Mouse (Mus musculus) ES-Bruce4 (cell line): Measurements from ENCODE around the gene Casp6. TPM values are rescaled to one million over a fixed set of nuclear protein-coding genes. Genes with fewer than 3 reads are reported as not detected.

Experiments
- H3K27ac ChIP-seq: 2 replicates; pipeline ENCODE4 v1.5.1; 2012; ENCODE audit warnings: low read length, inconsistent platforms; ENCODE audit not compliant: insufficient read depth
- H3K27me3 ChIP-seq: 2 replicates; pipeline ENCODE4 v1.6.1; 2012; ENCODE audit warnings: mild to moderate bottlenecking, low read length, inconsistent platforms; ENCODE audit not compliant: control insufficient read depth, poor library complexity, insufficient read depth, severe bottlenecking
- H3K36me3 ChIP-seq: 2 replicates; pipeline ENCODE4 v1.6.1; 2012; ENCODE audit warnings: inconsistent platforms, mild to moderate bottlenecking, low read length, moderate library complexity; ENCODE audit not compliant: control insufficient read depth, poor library complexity, insufficient read depth, severe bottlenecking
- H3K4me1 ChIP-seq: one replicate; pipeline ENCODE4 v1.8.1; 2011; ENCODE audit warnings: low read length; ENCODE audit not compliant: control insufficient read depth, insufficient read depth
- H3K4me3 ChIP-seq: 2 replicates; pipeline ENCODE4 v1.5.1; 2011; ENCODE audit warnings: low read depth, mild to moderate bottlenecking, low read length
- H3K9ac ChIP-seq: 2 replicates; pipeline ENCODE4 v1.6.1; 2012; ENCODE audit warnings: low read depth, mild to moderate bottlenecking, inconsistent platforms; ENCODE audit not compliant: poor library complexity, severe bottlenecking
- H3K9me3 ChIP-seq: replicated peaks from 2 replicates; pipeline ENCODE4 v1.6.1; 2012; ENCODE audit warnings: mild to moderate bottlenecking, low read length, inconsistent platforms; ENCODE audit not compliant: control insufficient read depth, poor library complexity, insufficient read depth, severe bottlenecking
- CTCF ChIP-seq: IDR thresholded peaks from one replicate; pipeline ENCODE4 v1.8.1; 2011; ENCODE audit warnings: low read depth, low read length
- EP300 ChIP-seq: IDR thresholded peaks from 2 replicates; pipeline ENCODE4 v1.6.1; 2011; ENCODE audit warnings: low read depth, low read length; ENCODE audit not compliant: insufficient read depth
- POLR2A ChIP-seq: IDR thresholded peaks from one replicate; pipeline ENCODE4 v1.8.1; 2011; ENCODE audit warnings: low read length; ENCODE audit not compliant: insufficient read depth
- polyA plus RNA-seq: library from polyadenylated mRNA; stranded (reverse); fragments of >200 nt; gene quantifications from 2 replicates; pipeline ENCODE4 v1.2.4, GENCODE M21; 2011; ENCODE audit warnings: low read depth; ENCODE audit not compliant: missing spikeins, insufficient read depth, insufficient read length

The Casp6 gene
- polyA plus RNA-seq, 1 experiment: 19.1 TPM

DNA sequence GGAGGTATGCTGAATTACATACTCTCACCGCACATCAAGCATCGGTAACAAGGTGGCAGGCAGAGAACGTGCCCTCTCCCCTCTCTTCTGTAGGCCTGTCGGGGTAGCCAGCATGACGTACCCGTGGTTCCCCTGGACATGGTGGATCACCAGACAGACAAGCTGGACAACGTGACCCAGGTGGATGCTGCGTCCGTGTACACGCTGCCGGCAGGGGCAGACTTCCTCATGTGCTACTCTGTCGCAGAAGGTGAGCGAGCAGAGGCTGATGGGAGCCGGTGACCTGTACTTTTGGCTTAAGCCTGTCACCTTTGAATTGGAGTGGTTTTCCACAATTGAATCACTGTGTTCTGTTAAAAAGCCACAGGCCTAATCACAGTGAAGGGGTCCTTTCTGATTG is 10.8 kb downstream of the Casp6 start:
- Histone ChIP-seq H3K4me1 (no peaks in the 10 kb centered on the region), H3K36me3 (no peaks in the 10 kb centered on the region), H3K4me3 (no peak overlapping the region), H3K27ac (no peak overlapping the region), H3K9ac (no peak overlapping the region), H3K27me3 (no peaks in the 10 kb centered on the region), H3K9me3 (no peaks in the 10 kb centered on the region)
- TF ChIP-seq POLR2A (no peak), EP300 (no peak), CTCF (no peak)

DNA sequence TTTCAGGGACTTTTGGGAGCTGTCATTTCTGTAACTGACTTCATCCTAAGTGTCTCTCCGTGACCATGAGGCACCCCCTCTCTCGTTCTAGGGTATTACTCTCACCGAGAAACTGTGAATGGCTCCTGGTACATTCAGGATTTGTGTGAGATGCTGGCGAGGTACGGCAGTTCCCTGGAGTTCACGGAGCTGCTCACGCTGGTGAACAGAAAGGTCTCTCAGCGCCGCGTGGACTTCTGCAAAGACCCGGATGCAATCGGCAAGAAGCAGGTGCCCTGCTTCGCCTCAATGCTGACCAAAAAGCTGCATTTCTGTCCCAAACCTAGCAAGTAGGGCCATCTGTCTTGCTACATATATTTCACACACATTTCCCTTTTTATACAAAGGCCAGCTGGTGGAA is 12.0 kb downstream of the Casp6 start:
- H3K4me1 ChIP-seq: no peaks in the 10 kb centered on the region
- no peak overlapping the region for H3K4me3 ChIP-seq
- no peaks in the 10 kb centered on the region for H3K36me3 ChIP-seq
- no peak overlapping the region for H3K9ac ChIP-seq
- TF ChIP-seq CTCF (no peak), POLR2A (no peak), EP300 (no peak)
- H3K27me3 ChIP-seq: no peaks in the 10 kb centered on the region
- H3K27ac ChIP-seq: no peak overlapping the region
- no peaks in the 10 kb centered on the region for H3K9me3 ChIP-seq

DNA sequence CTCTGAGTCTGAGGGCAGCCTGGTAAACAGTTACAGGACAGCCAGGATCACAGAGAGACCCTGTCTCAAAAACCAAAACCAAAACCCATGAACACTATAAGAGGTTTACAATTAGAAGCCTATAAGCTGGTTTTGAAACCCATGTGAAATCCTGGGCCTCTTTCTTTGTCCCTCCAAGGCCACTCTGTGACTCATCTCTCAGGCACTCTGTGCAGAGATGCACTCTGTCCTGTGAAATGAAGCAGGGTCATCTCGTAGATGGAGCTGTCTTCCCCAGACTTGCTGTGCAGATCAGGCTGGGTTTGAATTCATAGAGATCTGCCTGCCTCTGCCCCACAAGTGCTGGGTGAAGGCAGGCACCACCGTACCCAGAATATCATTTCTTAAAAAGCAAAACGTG is 16.2 kb downstream of the Casp6 start:
- Histone ChIP-seq H3K4me1 (no peaks in the 10 kb centered on the region), H3K36me3 (no peaks in the 10 kb centered on the region), H3K4me3 (no peak overlapping the region), H3K9me3 (no peaks in the 10 kb centered on the region), H3K27ac (no peak overlapping the region), H3K9ac (no peak overlapping the region), H3K27me3 (no peaks in the 10 kb centered on the region; the same call in 1 of the 2 replicates)
- TF ChIP-seq POLR2A (no peak), EP300 (no peak), CTCF (no peak)

DNA sequence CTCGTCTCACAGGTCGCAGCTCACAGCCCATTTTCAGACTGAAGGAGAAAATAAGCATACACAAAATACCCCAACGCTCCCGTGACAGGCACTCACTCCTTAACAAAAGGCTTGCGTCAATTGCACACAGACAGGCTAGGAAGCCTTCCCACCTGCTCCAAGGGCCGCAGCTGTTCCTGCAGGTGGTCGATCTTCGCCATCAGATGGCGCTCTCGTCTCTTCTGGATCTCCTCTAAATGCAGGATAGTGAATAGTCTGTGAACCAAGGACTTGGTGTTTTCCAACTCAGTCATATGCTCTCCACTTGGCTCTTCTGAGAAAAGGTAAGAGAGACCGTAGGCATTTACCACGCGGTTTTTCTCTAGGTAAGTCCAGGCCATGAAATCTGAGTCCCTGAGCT is 17.2 kb downstream of the Casp6 start:
- no peak for TF ChIP-seq EP300
- no peak for TF ChIP-seq POLR2A
- TF ChIP-seq CTCF: peak; percentile 84
- Histone ChIP-seq H3K4me3 (no peak overlapping the region), H3K4me1 (no peaks in the 10 kb centered on the region), H3K9me3 (no peaks in the 10 kb centered on the region), H3K36me3 (no peaks in the 10 kb centered on the region), H3K27ac (no peak overlapping the region), H3K27me3 (no peaks in the 10 kb centered on the region; the same call in 1 of the 2 replicates), H3K9ac (no peak overlapping the region)

DNA sequence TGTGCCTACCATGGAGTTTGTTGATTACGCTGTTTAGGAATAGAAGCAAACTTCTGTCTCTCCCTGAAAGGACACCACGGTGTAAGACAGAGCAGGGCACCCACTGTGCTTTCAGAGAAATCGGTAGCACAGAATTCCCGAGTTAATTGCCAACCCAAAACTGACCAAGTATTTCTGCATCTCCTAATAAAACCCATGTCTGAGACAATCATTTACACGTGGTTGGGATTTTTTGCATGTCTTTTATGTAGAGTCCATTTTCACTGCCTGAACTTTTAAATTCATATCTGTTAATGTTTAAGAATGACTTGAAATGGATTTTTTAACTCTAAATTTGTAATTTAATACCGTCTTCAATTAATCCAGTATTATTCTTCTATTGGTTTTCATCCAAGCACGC is 22.4 kb downstream of the Casp6 start:
- no peak overlapping the region for H3K27ac ChIP-seq
- no peak overlapping the region for H3K9ac ChIP-seq
- no peaks in the 10 kb centered on the region for H3K4me1 ChIP-seq
- no peaks in the 10 kb centered on the region; the same call in 1 of the 2 replicates for H3K27me3 ChIP-seq
- TF ChIP-seq EP300 (no peak), POLR2A (no peak), CTCF (no peak)
- no peaks in the 10 kb centered on the region for H3K36me3 ChIP-seq
- no peak overlapping the region for H3K4me3 ChIP-seq
- H3K9me3 ChIP-seq: no peaks in the 10 kb centered on the region

DNA sequence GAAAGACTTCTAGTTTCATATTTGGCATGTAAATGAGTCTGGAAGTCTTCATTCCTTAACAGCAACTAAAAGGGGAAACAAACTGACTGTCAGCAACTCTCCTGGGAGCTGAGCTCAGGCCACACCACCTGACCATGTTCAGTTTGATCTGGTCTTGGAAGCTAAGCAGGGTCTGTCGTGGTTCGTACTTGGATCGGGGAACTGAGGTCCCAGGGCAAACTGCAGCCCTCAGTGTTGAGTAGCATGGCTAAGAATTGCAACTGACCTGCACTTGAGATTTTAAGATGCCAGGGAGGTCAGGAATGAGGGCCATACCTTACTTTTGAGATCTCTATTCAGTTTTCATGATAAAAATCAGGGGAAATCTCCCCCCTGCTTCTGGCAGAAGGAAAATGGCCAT is 24.6 kb downstream of the Casp6 start:
- H3K9ac ChIP-seq: no peak overlapping the region
- H3K4me3 ChIP-seq: no peak overlapping the region
- TF ChIP-seq CTCF: no peak
- no peak for TF ChIP-seq POLR2A
- no peak for TF ChIP-seq EP300
- H3K4me1 ChIP-seq: no peaks in the 10 kb centered on the region
- H3K9me3 ChIP-seq: no peaks in the 10 kb centered on the region
- no peaks in the 10 kb centered on the region for H3K27me3 ChIP-seq
- no peak overlapping the region for H3K27ac ChIP-seq
- H3K36me3 ChIP-seq: no peaks in the 10 kb centered on the region
